Mouse (Mus musculus): Measurements from ENCODE around the gene Safb2. TPM values are rescaled to one million over a fixed set of nuclear protein-coding genes. Genes with fewer than 3 reads are reported as not detected.
"Not testable (repeated sequence)": the region's sequence is repeated elsewhere in the genome, so short reads cannot be mapped to it uniquely, and the experiment has no call there.

Gene Safb2
- polyA plus RNA-seq, 1 experiment = 164 TPM

GRCm38 (mm10) chr17:56617628-56618027 lies 33.2 kb upstream of the Safb2 start:
- Histone ChIP-seq H3K4me1 (ENCODE audit: control insufficient read depth, insufficient read depth, low read length) (peaks cover 5% of the 10 kb centered on the region; the same call in 1 of the 2 replicates), H3K27ac (ENCODE audit: insufficient read depth, low read depth, low read length) (no peak overlapping the region), H3K4me3 (ENCODE audit: insufficient read depth, low read length) (no peak overlapping the region)
- TF ChIP-seq CTCF (IDR thresholded peaks at IDR 0.05; ENCODE audit: low read depth, low read length) = no peak
- TF ChIP-seq POLR2A (IDR thresholded peaks at IDR 0.05; ENCODE audit: borderline replicate concordance, low read depth, low read length) = no peak

- peaks cover 9% of the 10 kb centered on the region for H3K4me1 ChIP-seq (ENCODE audit: control insufficient read depth, insufficient read depth, low read length)
- TF ChIP-seq CTCF (IDR thresholded peaks at IDR 0.05; ENCODE audit: low read depth, low read length) = no peak
- no peak for TF ChIP-seq POLR2A (IDR thresholded peaks at IDR 0.05; ENCODE audit: borderline replicate concordance, low read depth, low read length)
- no peak overlapping the region for H3K27ac ChIP-seq (ENCODE audit: insufficient read depth, low read depth, low read length)
- no peak overlapping the region for H3K4me3 ChIP-seq (ENCODE audit: insufficient read depth, low read length)
Observed at GRCm38 (mm10) chr17:56616725-56617124, 32.3 kb upstream of the Safb2 start.

GRCm38 (mm10) chr17:56615792-56616191 lies 31.4 kb upstream of the Safb2 start:
- TF ChIP-seq POLR2A (IDR thresholded peaks at IDR 0.05; ENCODE audit: borderline replicate concordance, low read depth, low read length) (no peak), CTCF (IDR thresholded peaks at IDR 0.05; ENCODE audit: low read depth, low read length) (no peak)
- peaks cover 18% of the 10 kb centered on the region for H3K4me1 ChIP-seq (ENCODE audit: control insufficient read depth, insufficient read depth, low read length)
- H3K4me3 ChIP-seq (ENCODE audit: insufficient read depth, low read length) = no peak overlapping the region
- no peak overlapping the region for H3K27ac ChIP-seq (ENCODE audit: insufficient read depth, low read depth, low read length)

DNA sequence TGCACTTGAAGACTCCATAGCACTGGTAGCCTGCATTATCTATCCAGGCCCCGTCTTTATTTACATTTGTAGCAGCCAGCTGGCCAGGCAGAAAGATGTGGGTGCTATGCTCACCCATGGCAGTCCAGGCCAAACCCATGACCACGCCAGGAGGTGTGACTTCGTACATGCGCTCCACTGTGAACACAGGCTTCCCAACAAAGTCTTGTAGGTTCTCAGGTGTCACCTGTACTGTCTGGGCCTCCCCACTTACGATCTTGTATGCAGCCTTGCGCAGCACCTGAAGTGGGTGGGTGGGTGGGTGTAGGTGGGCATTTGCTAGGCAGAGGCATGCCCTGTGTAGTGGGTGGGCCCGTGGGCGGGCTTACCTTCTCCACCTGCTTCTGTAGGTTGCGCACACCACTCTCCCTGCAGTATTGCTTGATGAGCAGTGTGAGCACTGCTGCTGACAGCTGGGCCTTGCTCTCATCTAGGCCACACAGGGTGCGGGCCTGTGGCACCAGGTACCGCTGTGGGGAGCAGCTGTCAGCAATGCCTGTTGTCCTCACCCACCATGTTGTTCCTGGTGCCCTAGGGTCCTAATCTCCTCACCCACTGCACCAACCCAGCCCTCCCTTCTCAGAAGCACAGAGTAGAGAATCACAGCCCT lies 30.9 kb upstream of the Safb2 start:
- no peak overlapping the region for H3K27ac ChIP-seq (ENCODE audit: insufficient read depth, low read depth, low read length)
- H3K4me3 ChIP-seq (ENCODE audit: insufficient read depth, low read length) = peak overlapping the region; percentile 93
- no peak for TF ChIP-seq CTCF (IDR thresholded peaks at IDR 0.05; ENCODE audit: low read depth, low read length)
- peaks cover 24% of the 10 kb centered on the region for H3K4me1 ChIP-seq (ENCODE audit: control insufficient read depth, insufficient read depth, low read length)

- Histone ChIP-seq H3K4me3 (ENCODE audit: insufficient read depth, low read length) (peak overlapping the region; percentile 93), H3K27ac (ENCODE audit: insufficient read depth, low read depth, low read length) (peak overlapping the region; percentile 5; the same call in 1 of the 2 replicates), H3K4me1 (ENCODE audit: control insufficient read depth, insufficient read depth, low read length) (peaks cover 24% of the 10 kb centered on the region)
- no peak for TF ChIP-seq CTCF (IDR thresholded peaks at IDR 0.05; ENCODE audit: low read depth, low read length)
- TF ChIP-seq POLR2A (IDR thresholded peaks at IDR 0.05; ENCODE audit: borderline replicate concordance, low read depth, low read length) = no peak
Observed at GRCm38 (mm10) chr17:56614391-56615135, 30.2 kb upstream of the Safb2 start.

DNA sequence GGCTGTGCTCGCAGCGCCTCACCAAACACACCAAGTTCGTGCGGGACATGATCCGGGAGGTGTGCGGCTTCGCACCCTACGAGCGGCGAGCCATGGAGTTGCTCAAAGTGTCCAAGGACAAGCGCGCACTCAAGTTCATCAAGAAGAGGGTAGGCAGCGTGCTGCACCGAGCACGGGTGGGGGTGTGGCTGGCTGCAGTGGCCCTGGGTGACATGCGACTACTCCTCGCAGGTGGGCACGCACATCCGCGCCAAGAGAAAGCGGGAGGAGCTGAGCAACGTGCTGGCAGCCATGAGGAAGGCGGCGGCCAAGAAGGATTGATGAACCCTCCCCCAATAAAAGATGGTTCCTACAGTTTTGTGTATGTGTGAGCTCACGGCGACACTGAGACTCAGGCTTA lies 29.5 kb upstream of the Safb2 start:
- Histone ChIP-seq H3K4me3 (ENCODE audit: insufficient read depth, low read length) (peak overlapping the region; percentile 93), H3K27ac (ENCODE audit: insufficient read depth, low read depth, low read length) (peak overlapping the region; percentile 76), H3K4me1 (ENCODE audit: control insufficient read depth, insufficient read depth, low read length) (peaks cover 24% of the 10 kb centered on the region)

- TF ChIP-seq CTCF (IDR thresholded peaks at IDR 0.05; ENCODE audit: low read depth, low read length) = peak; percentile 66
- no peak for TF ChIP-seq POLR2A (IDR thresholded peaks at IDR 0.05; ENCODE audit: borderline replicate concordance, low read depth, low read length)
- Histone ChIP-seq H3K4me1 (ENCODE audit: control insufficient read depth, insufficient read depth, low read length) (peaks cover 24% of the 10 kb centered on the region), H3K4me3 (ENCODE audit: insufficient read depth, low read length) (peak within 1 kb of the TSS; percentile 93), H3K27ac (ENCODE audit: insufficient read depth, low read depth, low read length) (peak within 1 kb of the TSS; percentile 76)
Observed at GRCm38 (mm10) chr17:56613236-56613844, 29.0 kb upstream of the Safb2 start, which contains the start of gene Rpl36. Gene Rpl36, plus strand, starts transcription at chr17:56613416.

DNA sequence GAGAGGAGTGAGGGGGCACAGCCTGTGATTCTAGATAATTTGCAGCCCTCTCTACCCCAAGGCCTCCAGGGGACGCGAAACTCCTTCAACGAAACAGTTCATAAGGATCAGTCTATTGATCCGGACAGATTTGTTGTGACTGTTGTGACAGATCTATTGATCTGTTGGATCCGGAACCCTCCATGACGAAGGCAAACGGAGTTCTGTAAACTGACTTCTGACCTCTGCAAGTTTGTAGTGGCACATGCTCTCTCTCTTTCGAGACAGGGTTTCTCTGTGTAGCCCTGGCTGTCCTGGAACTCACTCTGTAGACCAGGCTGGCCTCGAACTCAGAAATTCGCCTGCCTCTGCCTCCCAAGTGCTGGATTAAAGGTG lies 28.2 kb upstream of the Safb2 start:
- H3K4me1 ChIP-seq (ENCODE audit: control insufficient read depth, insufficient read depth, low read length) = peaks cover 24% of the 10 kb centered on the region
- H3K4me3 ChIP-seq (ENCODE audit: insufficient read depth, low read length); H3K27ac ChIP-seq (ENCODE audit: insufficient read depth, low read depth, low read length): not testable (repeated sequence)

DNA sequence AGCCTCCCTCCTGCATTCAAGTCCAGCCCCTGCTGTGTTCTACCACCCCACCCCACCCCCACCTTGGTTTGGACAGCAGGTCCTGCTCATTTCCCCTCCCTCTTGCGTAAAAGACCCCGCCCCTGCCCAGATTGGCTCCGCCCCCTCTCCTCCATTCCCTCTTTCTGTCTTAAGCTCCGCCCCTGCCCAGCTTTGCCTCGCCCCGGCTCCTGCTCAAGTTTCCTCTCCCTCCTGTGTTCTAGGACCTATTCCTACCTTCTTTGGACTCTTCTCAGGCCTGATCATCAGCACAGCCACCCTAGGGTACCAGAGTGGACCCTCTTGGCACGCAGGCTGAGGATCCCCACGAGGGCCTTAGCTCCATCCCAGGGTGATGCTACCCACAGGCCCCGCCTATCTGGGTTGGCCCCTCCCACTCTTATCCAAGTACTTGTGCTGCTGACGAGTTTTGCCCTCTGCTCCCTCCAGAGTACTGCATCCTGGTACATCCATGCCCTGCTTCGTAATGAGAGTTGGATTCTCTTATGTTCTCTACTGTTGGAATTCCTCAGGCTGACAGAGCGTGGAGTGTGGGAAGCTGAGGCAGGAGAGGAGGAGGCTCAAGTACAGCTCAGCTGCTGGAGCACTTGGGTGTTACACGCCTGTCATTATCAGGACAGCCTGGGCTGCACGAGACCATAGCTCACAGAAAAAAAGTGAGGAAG lies 27.6 kb upstream of the Safb2 start:
- Histone ChIP-seq H3K4me1 (ENCODE audit: control insufficient read depth, insufficient read depth, low read length) (peaks cover 24% of the 10 kb centered on the region), H3K4me3 (ENCODE audit: insufficient read depth, low read length) (peak overlapping the region; percentile 38; the same call in 1 of the 2 replicates), H3K27ac (ENCODE audit: insufficient read depth, low read depth, low read length) (peak overlapping the region; percentile 71)
- TF ChIP-seq POLR2A (IDR thresholded peaks at IDR 0.05; ENCODE audit: borderline replicate concordance, low read depth, low read length) = no peak
- TF ChIP-seq CTCF (IDR thresholded peaks at IDR 0.05; ENCODE audit: low read depth, low read length) = no peak

DNA sequence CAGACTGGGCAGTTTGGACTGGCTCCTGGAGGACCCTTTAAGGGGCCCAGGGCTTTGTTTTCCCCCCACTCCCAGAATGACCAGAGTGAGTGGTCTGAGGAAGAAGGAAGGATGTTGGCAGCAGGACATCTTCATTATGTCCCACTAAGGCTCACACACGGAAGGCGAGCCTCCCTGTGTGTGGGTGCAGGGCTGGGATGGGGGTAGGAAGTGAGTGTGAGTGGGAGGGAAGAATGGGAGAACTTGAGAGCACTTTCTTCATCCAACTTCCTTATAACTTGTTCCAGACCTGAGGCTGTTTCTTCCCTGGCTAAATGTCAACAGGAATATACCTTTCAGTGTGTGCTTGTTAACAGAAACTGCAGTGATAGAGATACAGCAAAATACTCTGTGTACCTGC lies 26.9 kb upstream of the Safb2 start:
- H3K4me3 ChIP-seq (ENCODE audit: insufficient read depth, low read length) = no peak overlapping the region
- H3K27ac ChIP-seq (ENCODE audit: insufficient read depth, low read depth, low read length) = peak overlapping the region; percentile 71
- no peak for TF ChIP-seq CTCF (IDR thresholded peaks at IDR 0.05; ENCODE audit: low read depth, low read length)
- no peak for TF ChIP-seq POLR2A (IDR thresholded peaks at IDR 0.05; ENCODE audit: borderline replicate concordance, low read depth, low read length)
- H3K4me1 ChIP-seq (ENCODE audit: control insufficient read depth, insufficient read depth, low read length) = peaks cover 24% of the 10 kb centered on the region
